29 mouse cellular contexts compared by ENCODE assay signal in genomic region chr1:83164027-83164426, GRCm38 (mm10). TPM values are rescaled to one million over a fixed set of nuclear protein-coding genes. Genes with fewer than 3 reads are reported as not detected.
DNase-seq lines count a peak whose midpoint lies in the region; ATAC-seq and TF ChIP-seq lines count a peak whose summit lies in the region.
"Had no signal": no experiment of that assay in that cellular context is flagged by ENCODE, and none has a peak within 500 bp of the region (broad histone marks: within the 10 kb centered on the region; RNA-seq: fewer than 3 reads in every experiment).

No protein-coding gene starts in this region.

- H3K27me3 ChIP-seq in limb, embryonic 11.5 days (ENCODE audit: control insufficient read depth, insufficient read depth, low read length): no peaks in the 10 kb centered on the region
- no peaks in the 10 kb centered on the region for H3K27me3 ChIP-seq in limb, embryonic 10.5 days (ENCODE audit: low read depth, poor library complexity, severe bottlenecking)
- H3K27me3 ChIP-seq in intestine, embryonic 16.5 days (replicated peaks; ENCODE audit: control insufficient read depth, insufficient read depth, low read length): no peaks in the 10 kb centered on the region
- H3K27me3 ChIP-seq in hindbrain, postnatal 0 days (ENCODE audit: insufficient read depth, low read length): no peaks in the 10 kb centered on the region
- H3K27me3 ChIP-seq: CH12.LX; embryonic facial prominence, embryonic 12.5 days; forebrain, embryonic 12.5 days; Patski had no signal

- no peak for TF ChIP-seq POLR2A in embryonic fibroblast, embryonic 13.5 days (IDR thresholded peaks at IDR 0.05; ENCODE audit: low read depth, low read length)

- H3K4me3 ChIP-seq in limb, embryonic 11.5 days (ENCODE audit: low read depth, low read length): no peak overlapping the region
- no peak overlapping the region for H3K4me3 ChIP-seq in limb, embryonic 10.5 days
- H3K4me3 ChIP-seq in embryonic fibroblast, embryonic 13.5 days (ENCODE audit: insufficient read depth, low read length): no peak overlapping the region
- H3K4me3 ChIP-seq in intestine, embryonic 16.5 days (ENCODE audit: low read length): no peak overlapping the region
- H3K4me3 ChIP-seq in hindbrain, postnatal 0 days (ENCODE audit: low read length): no peak overlapping the region
- H3K4me3 ChIP-seq: embryonic facial prominence, embryonic 10.5 days; embryonic facial prominence, embryonic 12.5 days; erythroblast, embryonic 14.5 days; forebrain, embryonic 10.5 days; forebrain, embryonic 12.5 days had no signal

- H3K27ac ChIP-seq in limb, embryonic 11.5 days (replicated peaks; ENCODE audit: low read depth, low read length): no peak overlapping the region
- H3K27ac ChIP-seq in limb, embryonic 10.5 days: no peak overlapping the region
- 0 out of 2 replicates have a peak overlapping the region, but pooled peaks have one; percentile 23 for H3K27ac ChIP-seq in embryonic fibroblast, embryonic 13.5 days (ENCODE audit: insufficient read depth, low read length)
- no peak overlapping the region for H3K27ac ChIP-seq in intestine, embryonic 16.5 days (ENCODE audit: low read length)
- no peak overlapping the region for H3K27ac ChIP-seq in hindbrain, postnatal 0 days
- H3K27ac ChIP-seq: embryonic facial prominence, embryonic 10.5 days; embryonic facial prominence, embryonic 12.5 days; forebrain, embryonic 10.5 days; forebrain, embryonic 12.5 days had no signal

- no peaks in the 10 kb centered on the region for H3K36me3 ChIP-seq in limb, embryonic 11.5 days (ENCODE audit: control insufficient read depth, insufficient read depth, low read length)
- H3K36me3 ChIP-seq in limb, embryonic 10.5 days: no peaks in the 10 kb centered on the region
- H3K36me3 ChIP-seq in intestine, embryonic 16.5 days (ENCODE audit: control insufficient read depth, insufficient read depth, low read length): no peaks in the 10 kb centered on the region
- no peaks in the 10 kb centered on the region for H3K36me3 ChIP-seq in hindbrain, postnatal 0 days (ENCODE audit: insufficient read depth, low read length)
- H3K36me3 ChIP-seq: embryonic facial prominence, embryonic 10.5 days; embryonic facial prominence, embryonic 12.5 days; forebrain, embryonic 10.5 days; forebrain, embryonic 12.5 days; G1E had no signal

- H3K9me3 ChIP-seq in limb, embryonic 11.5 days (ENCODE audit: control insufficient read depth, low read length): no peaks in the 10 kb centered on the region
- no peaks in the 10 kb centered on the region for H3K9me3 ChIP-seq in limb, embryonic 10.5 days (replicated peaks)
- no peaks in the 10 kb centered on the region for H3K9me3 ChIP-seq in intestine, embryonic 16.5 days (ENCODE audit: control insufficient read depth, low read length)
- no peaks in the 10 kb centered on the region for H3K9me3 ChIP-seq in hindbrain, postnatal 0 days (ENCODE audit: low read length)
- H3K9me3 ChIP-seq: embryonic facial prominence, embryonic 10.5 days; embryonic facial prominence, embryonic 12.5 days; forebrain, embryonic 10.5 days; forebrain, embryonic 12.5 days; G1E had no signal

- peak; percentile 3 for DNase-seq in limb, embryonic 11.5 days (ENCODE audit: low spot score)
- no peak for DNase-seq in limb, embryonic 10.5 days (ENCODE audit: low spot score)
- no peak for DNase-seq in hindbrain, postnatal 0 days (ENCODE audit: low spot score)
- no peak for DNase-seq in layer of hippocampus, adult 11-12 months (ENCODE audit: low spot score)
- DNase-seq: adrenal gland, adult 8-10 months; adrenal gland, postnatal 14 days; adrenal gland, postnatal 36 days; B cell, adult 2 months; cerebellum, adult 11-12 months; cerebellum, adult 2 months; cerebellum, adult 9-10 months; cerebellum, postnatal 10 days; cerebellum, postnatal 25 days had no signal

- H3K4me1 ChIP-seq in limb, embryonic 11.5 days (ENCODE audit: control insufficient read depth, insufficient read depth, low read length): no peaks in the 10 kb centered on the region
- peaks cover 1% of the 10 kb centered on the region; the same call in 1 of the 2 replicates for H3K4me1 ChIP-seq in limb, embryonic 10.5 days
- H3K4me1 ChIP-seq in embryonic fibroblast, embryonic 13.5 days (ENCODE audit: control insufficient read depth, insufficient read depth, low read length): peaks cover 2% of the 10 kb centered on the region; the same call in 1 of the 2 replicates
- H3K4me1 ChIP-seq in intestine, embryonic 16.5 days (ENCODE audit: control insufficient read depth, insufficient read depth, low read length): 0 out of 2 replicates have a peak, but pooled peaks cover 3% of the 10 kb centered on the region
- H3K4me1 ChIP-seq in hindbrain, postnatal 0 days (ENCODE audit: insufficient read depth, low read length): no peaks in the 10 kb centered on the region

- no peak overlapping the region for H3K9ac ChIP-seq in limb, embryonic 11.5 days (ENCODE audit: low read length)
- no peak overlapping the region for H3K9ac ChIP-seq in intestine, embryonic 16.5 days (ENCODE audit: low read depth, low read length)
- no peak overlapping the region for H3K9ac ChIP-seq in hindbrain, postnatal 0 days (replicated peaks; ENCODE audit: low read length)
- H3K9ac ChIP-seq: embryonic facial prominence, embryonic 12.5 days; forebrain, embryonic 12.5 days had no signal

- 84% methylated on average over 3 of the region's 3 CpGs for WGBS in limb, embryonic 11.5 days
- 83% methylated on average over 3 of the region's 3 CpGs for WGBS in limb, embryonic 10.5 days
- 57% methylated on average over 3 of the region's 3 CpGs for WGBS in intestine, embryonic 16.5 days
- 81% methylated on average over 3 of the region's 3 CpGs for WGBS in hindbrain, postnatal 0 days

- ATAC-seq in limb, embryonic 11.5 days (ENCODE audit: insufficient number of reproducible peaks, low FRiP score, low TSS enrichment, low read depth): no peak
- peak; percentile 75 for ATAC-seq in intestine, embryonic 16.5 days
- no peak for ATAC-seq in hindbrain, postnatal 0 days
- ATAC-seq: activated CD4-positive, CD25-positive, alpha-beta regulatory T cell, adult 4 months; CD4-positive, CD25-positive, alpha-beta regulatory T cell, adult 4 months; forebrain, embryonic 14.5 days; forebrain, embryonic 16.5 days; Patski had no signal

- H3K4me2 ChIP-seq in limb, embryonic 11.5 days (ENCODE audit: low read depth, severe bottlenecking): no peak overlapping the region
- H3K4me2 ChIP-seq in intestine, embryonic 16.5 days (ENCODE audit: low read depth, low read length): no peak overlapping the region
- H3K4me2 ChIP-seq in hindbrain, postnatal 0 days (ENCODE audit: low read depth, low read length): no peak overlapping the region
- H3K4me2 ChIP-seq: embryonic facial prominence, embryonic 12.5 days; forebrain, embryonic 12.5 days had no signal

- TF ChIP-seq CTCF in embryonic fibroblast, embryonic 13.5 days (IDR thresholded peaks at IDR 0.05; ENCODE audit: borderline replicate concordance, insufficient read depth, low read length): no peak
- TF ChIP-seq CTCF in hindbrain, postnatal 0 days (IDR thresholded peaks at IDR 0.05; ENCODE audit: low read depth): no peak

RNA-seq across cellular contexts. Expression of gene Daw1, which starts 4.5 kb away (rescaled TPM):
- 0.11 TPM in 1 of 2 replicates, not detected in the other for polyA plus RNA-seq in limb, embryonic 11.5 days (2014; fragmentation: Nextera tagmentation; extraction: Ambion mirVana)
- polyA plus RNA-seq in limb, embryonic 10.5 days (2016; fragmentation: Nextera tagmentation; extraction: Ambion mirVana): not detected in 2 replicates
- not detected in 2 replicates for polyA plus RNA-seq in embryonic fibroblast, embryonic 13.5 days (2011; ENCODE audit: insufficient read length, low read depth, missing spikeins)
- not detected in 2 replicates for polyA plus RNA-seq in intestine, embryonic 16.5 days (2015; fragmentation: Nextera tagmentation; extraction: Ambion mirVana)
- 0.94 and 1.5 TPM in 2 replicates for total RNA-seq in hindbrain, postnatal 0 days (2014; rRNA removed)
- polyA plus RNA-seq in hindbrain, postnatal 0 days (2015; fragmentation: Nextera tagmentation; extraction: Ambion mirVana): 1.5 and 2.3 TPM in 2 replicates
- total RNA-seq: adrenal gland, adult 18-20 months; adrenal gland, adult 8-10 months; adrenal gland, postnatal 14 days; adrenal gland, postnatal 36 days; CH12.LX; G1E had no signal
- polyA plus RNA-seq: CD4-positive, CD25-positive, alpha-beta regulatory T cell, adult 4 months; embryonic facial prominence, embryonic 10.5 days; erythroblast, embryonic 14.5 days; G1E had no signal

RNA-seq across cellular contexts. Expression of gene Ccl20, which starts 47.5 kb away (rescaled TPM):
- not detected in 2 replicates for polyA plus RNA-seq in limb, embryonic 11.5 days (2014; fragmentation: Nextera tagmentation; extraction: Ambion mirVana)
- not detected in 2 replicates for polyA plus RNA-seq in limb, embryonic 10.5 days (2016; fragmentation: Nextera tagmentation; extraction: Ambion mirVana)
- polyA plus RNA-seq in embryonic fibroblast, embryonic 13.5 days (2011; ENCODE audit: insufficient read length, low read depth, missing spikeins): 11.8 and 12.2 TPM in 2 replicates
- 4.0 and 5.1 TPM in 2 replicates for polyA plus RNA-seq in intestine, embryonic 16.5 days (2015; fragmentation: Nextera tagmentation; extraction: Ambion mirVana)
- total RNA-seq in hindbrain, postnatal 0 days (2014; rRNA removed): not detected in 2 replicates
- not detected in 2 replicates for polyA plus RNA-seq in hindbrain, postnatal 0 days (2015; fragmentation: Nextera tagmentation; extraction: Ambion mirVana)
- total RNA-seq: adrenal gland, adult 18-20 months; adrenal gland, adult 8-10 months; adrenal gland, postnatal 14 days; adrenal gland, postnatal 36 days had no signal
- polyA plus RNA-seq: cerebellum, adult 2 months; cortical plate, adult 2 months; embryonic facial prominence, embryonic 10.5 days; erythroblast, embryonic 14.5 days; forebrain, embryonic 10.5 days; forebrain, embryonic 12.5 days; forebrain, embryonic 14.5 days; forebrain, embryonic 16.5 days; G1E had no signal
